Mouse (Mus musculus) bone marrow macrophage, adult 2 months (primary cell): ENCODE measurements around the gene Vipr1.

Experiments used
- CTCF ChIP-seq: IDR thresholded peaks from 2 replicates; pipeline ENCODE4 v1.5.1; 2012; ENCODE audit warnings: low read depth, mild to moderate bottlenecking, low read length, moderate library complexity
- POLR2A ChIP-seq: IDR thresholded peaks from 2 replicates; pipeline ENCODE4 v1.6.1; 2012; ENCODE audit warnings: mild to moderate bottlenecking, low read depth, low read length, borderline replicate concordance

DNA sequence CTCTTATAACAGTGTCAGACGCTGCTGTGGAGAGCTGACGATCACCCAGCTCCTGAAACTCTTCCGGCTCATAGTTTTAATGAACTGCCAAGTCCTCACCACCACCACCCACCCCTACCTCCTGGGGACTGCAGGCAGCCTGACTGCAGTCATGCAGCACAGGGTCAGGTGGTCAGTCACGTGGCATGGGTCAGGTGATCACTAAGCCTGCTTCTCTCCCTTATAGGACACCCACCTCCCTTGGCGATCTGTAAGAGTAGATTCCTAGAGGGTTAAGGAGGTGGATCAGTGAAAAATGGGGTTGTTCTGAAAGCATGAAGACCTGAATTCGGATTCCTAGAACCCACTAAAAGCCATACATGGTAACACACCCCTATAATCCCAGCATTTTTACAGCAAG is 43.0 kb upstream of the Vipr1 start:
- TF ChIP-seq CTCF, result no peak
- TF ChIP-seq POLR2A, result no peak
